7 mouse cellular contexts compared by ENCODE assay signal in the genomic region with DNA sequence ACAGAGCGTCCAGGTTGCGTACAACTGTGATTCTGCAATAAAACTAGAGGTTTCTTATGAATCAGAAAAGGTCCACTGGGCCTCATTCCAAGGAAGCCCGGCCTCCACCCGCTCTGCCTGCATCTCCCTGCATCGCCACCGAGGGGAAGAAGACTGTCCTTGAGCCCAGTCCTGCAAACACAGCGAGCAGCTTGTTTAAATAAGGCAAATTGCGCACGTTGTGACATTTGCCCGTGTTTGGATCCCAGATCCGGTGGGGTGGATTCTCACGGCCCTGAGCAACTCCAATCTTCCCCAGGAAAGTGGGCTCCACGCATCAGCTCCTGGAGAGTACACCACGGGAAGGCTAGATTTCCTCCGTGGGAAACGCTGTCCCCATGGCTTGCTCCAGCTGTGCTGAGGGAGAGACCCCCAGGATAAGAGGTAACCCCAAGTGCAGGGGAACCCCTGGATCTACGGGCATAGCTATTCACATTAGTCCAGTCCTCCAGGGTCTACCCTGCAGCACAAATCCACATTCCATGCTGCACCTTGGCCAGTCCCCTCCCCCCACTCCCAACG. TPM values are rescaled to one million over a fixed set of nuclear protein-coding genes. Genes with fewer than 3 reads are reported as not detected.
DNase-seq lines count a peak whose midpoint lies in the region; ATAC-seq and TF ChIP-seq lines count a peak whose summit lies in the region.

No protein-coding gene starts in this region.

- H3K4me2 ChIP-seq in neural tube, embryonic 13.5 days = no peak overlapping the region
- peak overlapping the region; percentile 46 for H3K4me2 ChIP-seq in heart, embryonic 14.5 days (ENCODE audit: low read length)
- H3K4me2 ChIP-seq in liver, embryonic 14.5 days (ENCODE audit: low read depth) = peak overlapping the region; percentile 1; the same call in 1 of the 2 replicates

- no peaks in the 10 kb centered on the region for H3K27me3 ChIP-seq in neural tube, embryonic 13.5 days
- no peaks in the 10 kb centered on the region for H3K27me3 ChIP-seq in heart, embryonic 14.5 days (ENCODE audit: control insufficient read depth, insufficient read depth, low read length)
- no peaks in the 10 kb centered on the region for H3K27me3 ChIP-seq in liver, embryonic 14.5 days (ENCODE audit: control insufficient read depth, insufficient read depth, low read length)

- DNase-seq in neural tube, embryonic 10.5 days (ENCODE audit: extremely low spot score, low spot score) = no peak
- no peak for DNase-seq in brain, embryonic 14.5 days (ENCODE audit: low read depth)
- DNase-seq in liver, embryonic 14.5 days (ENCODE audit: low read depth in 3 of 3, low spot score in 3 of 3) = no peak
- DNase-seq in urinary bladder, postnatal 25 days (ENCODE audit: low spot score) = peak; percentile 54
- no peak for DNase-seq in thymus, postnatal 0 days (ENCODE audit: low spot score)

- peaks cover 39% of the 10 kb centered on the region for H3K4me1 ChIP-seq in neural tube, embryonic 13.5 days (replicated peaks)
- peaks cover 19 to 23% of the 10 kb centered on the region in 2 experiments for H3K4me1 ChIP-seq in heart, embryonic 14.5 days (ENCODE audit: control insufficient read depth in 2 of 2, insufficient read depth in 2 of 2, low read length in 2 of 2)
- peaks cover 5 to 13% of the 10 kb centered on the region in 2 experiments; a peak in 3 of 4 replicates for H3K4me1 ChIP-seq in liver, embryonic 14.5 days (replicated peaks; ENCODE audit: control insufficient read depth in 2 of 2, insufficient read depth in 2 of 2, low read length in 1 of 2)

- H3K4me3 ChIP-seq in neural tube, embryonic 13.5 days = no peak overlapping the region
- peak overlapping the region; percentile 0 to 5; a peak in 1 of 4 replicates for H3K4me3 ChIP-seq in heart, embryonic 14.5 days (ENCODE audit: control insufficient read depth in 1 of 2, insufficient read depth in 1 of 2, low read depth in 1 of 2, low read length in 2 of 2)
- H3K4me3 ChIP-seq in liver, embryonic 14.5 days (ENCODE audit: insufficient read depth in 1 of 2, low read depth in 2 of 2, low read length in 2 of 2) = no peak overlapping the region

- 63% methylated on average over 18 of the region's 18 CpGs for WGBS in neural tube, embryonic 13.5 days
- WGBS in heart, embryonic 14.5 days = 49% methylated on average over 18 of the region's 18 CpGs
- WGBS in liver, embryonic 14.5 days (ENCODE audit: insufficient replicate concordance) = 63% methylated on average over 18 of the region's 18 CpGs

- H3K36me3 ChIP-seq in neural tube, embryonic 13.5 days = no peaks in the 10 kb centered on the region
- no peaks in the 10 kb centered on the region for H3K36me3 ChIP-seq in heart, embryonic 14.5 days (ENCODE audit: control insufficient read depth, insufficient read depth, low read length)
- no peaks in the 10 kb centered on the region for H3K36me3 ChIP-seq in liver, embryonic 14.5 days (replicated peaks; ENCODE audit: control insufficient read depth, insufficient read depth, low read depth)

- 0 out of 2 replicates have a peak overlapping the region, but pooled peaks have one; percentile 22 for H3K9ac ChIP-seq in neural tube, embryonic 13.5 days
- peak overlapping the region; percentile 40; the same call in 1 of the 2 replicates for H3K9ac ChIP-seq in heart, embryonic 14.5 days (ENCODE audit: low read length)
- H3K9ac ChIP-seq in liver, embryonic 14.5 days (replicated peaks) = no peak overlapping the region

- TF ChIP-seq CTCF in brain, embryonic 14.5 days (IDR thresholded peaks at IDR 0.05; ENCODE audit: borderline replicate concordance, extremely low read depth, insufficient read depth, insufficient read length) = peak; percentile 5; the same call in 1 of the 2 replicates
- no peak for TF ChIP-seq CTCF in liver, embryonic 14.5 days (IDR thresholded peaks at IDR 0.05; ENCODE audit: low read depth)

- no peak for TF ChIP-seq EP300 in liver, embryonic 14.5 days (IDR thresholded peaks at IDR 0.05; ENCODE audit: low read depth)

- ATAC-seq in neural tube, embryonic 13.5 days (ENCODE audit: low read depth) = no peak
- no peak for ATAC-seq in heart, embryonic 14.5 days (ENCODE audit: insufficient number of reproducible peaks, insufficient read depth, low FRiP score, low read depth)
- ATAC-seq in liver, embryonic 14.5 days (ENCODE audit: insufficient read depth) = no peak

- 0 out of 2 replicates have a peak overlapping the region, but pooled peaks have one; percentile 9 for H3K27ac ChIP-seq in neural tube, embryonic 13.5 days (replicated peaks)
- peak overlapping the region; percentile 55 to 73 for H3K27ac ChIP-seq in heart, embryonic 14.5 days (replicated peaks in 1 of 2; ENCODE audit: control insufficient read depth in 1 of 2, insufficient read depth in 1 of 2, low read depth in 2 of 2, low read length in 2 of 2)
- H3K27ac ChIP-seq in liver, embryonic 14.5 days = no peak overlapping the region

- no peaks in the 10 kb centered on the region for H3K9me3 ChIP-seq in neural tube, embryonic 13.5 days
- no peaks in the 10 kb centered on the region for H3K9me3 ChIP-seq in heart, embryonic 14.5 days (ENCODE audit: control insufficient read depth, low read length)
- H3K9me3 ChIP-seq in liver, embryonic 14.5 days (ENCODE audit: control insufficient read depth, low read length) = no peaks in the 10 kb centered on the region

- no peak for TF ChIP-seq POLR2A in brain, embryonic 14.5 days (IDR thresholded peaks at IDR 0.05; ENCODE audit: borderline replicate concordance, extremely low read depth, insufficient read depth, insufficient read length, poor library complexity, severe bottlenecking)

RNA-seq across cellular contexts. Expression of gene Pofut2, which starts 7.7 kb away (rescaled TPM):
- 62.3 and 69.6 TPM in 2 replicates for polyA plus RNA-seq in neural tube, embryonic 13.5 days (2015; fragmentation: Nextera tagmentation; extraction: Ambion mirVana)
- polyA plus RNA-seq in brain, embryonic 14.5 days (2012; rRNA removed) = 45.3 and 49.2 TPM in 2 replicates
- polyA plus RNA-seq in heart, embryonic 14.5 days (2014; fragmentation: Nextera tagmentation; extraction: Ambion mirVana) = 105 TPM in 2 replicates
- polyA plus RNA-seq in liver, embryonic 14.5 days (2012; rRNA removed) = 12.9 and 14.7 TPM in 2 replicates
- polyA plus RNA-seq in liver, embryonic 14.5 days (2014; fragmentation: Nextera tagmentation; extraction: Ambion mirVana) = 17.6 and 18.4 TPM in 2 replicates
- polyA plus RNA-seq in thymus, postnatal 0 days (2015; fragmentation: Nextera tagmentation; extraction: Ambion mirVana) = 34.0 and 35.0 TPM in 2 replicates

Comparison
In these comparisons a context has a peak if more than half of its experiments do, and no peak if none do; other contexts are left out.
1. H3K4me3 ChIP-seq: peak in heart, embryonic 14.5 days (2 of 2); none in neural tube, embryonic 13.5 days (single experiment) and liver, embryonic 14.5 days (0 of 2).